Mouse (Mus musculus) myocyte (in vitro differentiated cells): ENCODE data around the gene Cdk2ap2. TPM values are rescaled to one million over a fixed set of nuclear protein-coding genes. Genes with fewer than 3 reads are reported as not detected.

Experiments used
- H3K27me3 ChIP-seq: one replicate; pipeline ENCODE4 v1.6.1; 2011; ENCODE audit not compliant: control insufficient read depth, insufficient read depth, insufficient read length
- H3K36me3 ChIP-seq: one replicate; pipeline ENCODE4 v1.6.1; 2011; ENCODE audit not compliant: control insufficient read depth, insufficient read depth
- H3K4me2 ChIP-seq: one replicate; pipeline ENCODE4 v1.6.1; 2011; ENCODE audit warnings: low read depth, control low read depth
- H3K4me3 ChIP-seq: one replicate; pipeline ENCODE4 v1.5.1; 2011; ENCODE audit warnings: mild to moderate bottlenecking, control low read depth, moderate library complexity
- H3K79me2 ChIP-seq: one replicate; pipeline ENCODE4 v1.6.1; 2011; ENCODE audit not compliant: control insufficient read depth, insufficient read depth
- H3ac ChIP-seq: one replicate; pipeline ENCODE4 v1.6.1; 2011; ENCODE audit not compliant: control insufficient read depth, insufficient read length
- CEBPB ChIP-seq: IDR thresholded peaks from 2 replicates; pipeline ENCODE4 v1.6.1; 2011; ENCODE audit warnings: mild to moderate bottlenecking, moderate library complexity; ENCODE audit not compliant: poor library complexity, insufficient read depth, severe bottlenecking
- E2F4 ChIP-seq: IDR thresholded peaks from one replicate; pipeline ENCODE4 v1.6.1; 2011; ENCODE audit warnings: mild to moderate bottlenecking, control low read depth, moderate library complexity; ENCODE audit not compliant: insufficient read depth
- MAX ChIP-seq: IDR thresholded peaks from one replicate; pipeline ENCODE4 v1.6.1; 2011; ENCODE audit warnings: low read depth, mild to moderate bottlenecking, control low read depth
- MYOD1 ChIP-seq, 3 experiments: IDR thresholded peaks; one replicate each; pipeline ENCODE4 v1.6.1; 2011; ENCODE audit warnings: control low read depth in 2 of 3, low read depth in 2 of 3, mild to moderate bottlenecking in 2 of 3, moderate library complexity in 1 of 3; ENCODE audit not compliant: insufficient read length in 2 of 3, control insufficient read depth in 1 of 3
- MYOG ChIP-seq, 3 experiments: IDR thresholded peaks; one replicate each; pipeline ENCODE4 v1.6.1; 2011; ENCODE audit warnings: control low read depth in 2 of 3, low read depth in 2 of 3, mild to moderate bottlenecking in 2 of 3; ENCODE audit not compliant: insufficient read length in 2 of 3, control insufficient read depth in 1 of 3, insufficient read depth in 1 of 3
- POLR2A ChIP-seq: IDR thresholded peaks from one replicate; pipeline ENCODE4 v1.6.1; 2011; ENCODE audit warnings: low read depth, mild to moderate bottlenecking, control low read depth, moderate library complexity; ENCODE audit not compliant: insufficient read length
- POLR2AphosphoS2 ChIP-seq: IDR thresholded peaks from one replicate; pipeline ENCODE4 v1.6.1; 2011; ENCODE audit warnings: low read depth, control low read depth; ENCODE audit not compliant: insufficient read length
- REST ChIP-seq: IDR thresholded peaks from one replicate; pipeline ENCODE4 v1.6.1; 2011; ENCODE audit warnings: mild to moderate bottlenecking, control low read depth, moderate library complexity; ENCODE audit not compliant: insufficient read depth, insufficient read length
- SRF ChIP-seq: IDR thresholded peaks from one replicate; pipeline ENCODE4 v1.6.1; 2011; ENCODE audit warnings: low read depth; ENCODE audit not compliant: control insufficient read depth, insufficient read length
- TCF12 ChIP-seq: IDR thresholded peaks from one replicate; pipeline ENCODE4 v1.6.1; 2011; ENCODE audit warnings: mild to moderate bottlenecking, control low read depth; ENCODE audit not compliant: poor library complexity, insufficient read depth, severe bottlenecking
- TCF3 ChIP-seq: IDR thresholded peaks from one replicate; pipeline ENCODE4 v1.6.1; 2011; ENCODE audit warnings: low read depth, control low read depth; ENCODE audit not compliant: insufficient read length
- USF1 ChIP-seq: IDR thresholded peaks from one replicate; pipeline ENCODE4 v1.6.1; 2011; ENCODE audit warnings: low read depth, mild to moderate bottlenecking, control low read depth, moderate library complexity
- polyA plus RNA-seq: library from polyadenylated mRNA; unstranded; fragments of >200 nt; fragmentation: generic; extraction: Trizol; gene quantifications from one replicate; pipeline ENCODE4 v1.2.1, GENCODE M21; 2012; ENCODE audit warnings: missing spikeins

Gene Cdk2ap2
- polyA plus RNA-seq, 1 experiment: 148 TPM

DNA sequence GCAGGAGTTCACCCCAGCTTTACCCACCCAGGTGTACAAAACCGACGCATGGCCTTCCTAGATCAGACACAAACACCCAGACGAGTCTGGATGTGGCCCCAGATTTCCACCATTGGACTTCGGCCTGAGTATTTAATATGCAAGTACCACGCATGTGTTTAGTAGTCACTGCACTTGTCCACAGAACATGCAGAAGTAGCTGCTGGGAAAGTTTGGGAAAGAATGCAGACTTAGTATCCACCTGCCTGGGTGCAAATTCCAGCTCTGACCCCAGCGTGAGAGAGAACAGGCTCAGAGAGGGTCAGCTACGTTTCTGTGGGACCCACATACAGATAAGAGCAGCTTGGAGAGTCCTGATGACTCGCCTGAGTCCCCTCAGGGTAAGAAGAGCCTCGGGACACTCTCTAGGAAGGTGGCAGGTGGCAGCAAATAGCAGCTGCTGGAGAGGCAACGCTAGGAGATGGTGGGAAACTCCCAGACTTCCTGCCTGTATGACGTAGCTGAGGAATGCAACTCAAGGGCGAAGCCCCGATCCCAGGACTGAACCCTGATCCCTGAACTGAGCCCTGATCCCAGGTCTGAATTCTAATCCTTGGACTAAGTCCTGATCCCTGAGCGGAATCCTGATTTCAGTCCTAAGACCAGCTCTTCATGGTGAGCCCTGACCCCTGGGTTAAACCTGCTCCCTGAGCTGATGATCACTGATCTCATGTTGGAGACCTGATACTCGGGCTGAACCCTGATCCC is 40.9 kb upstream of the Cdk2ap2 start:
- H3K79me2 ChIP-seq: no peaks in the 10 kb centered on the region
- TF ChIP-seq CEBPB (no peak), REST (no peak), MYOG (IDR thresholded peaks at IDR 0.05; ENCODE audit: control insufficient read depth in 1 of 3, insufficient read depth in 1 of 3, insufficient read length in 2 of 3, low read depth in 2 of 3) (peak in 2 of 3 experiments; percentile 35 to 81), TCF12 (no peak), MYOD1 (IDR thresholded peaks at IDR 0.05; ENCODE audit: control insufficient read depth in 1 of 3, insufficient read length in 2 of 3, low read depth in 2 of 3) (peak in 2 of 3 experiments; percentile 44 to 82)
- no peak overlapping the region for H3ac ChIP-seq
- H3K4me2 ChIP-seq: no peak overlapping the region
- no peaks in the 10 kb centered on the region for H3K36me3 ChIP-seq
- H3K4me3 ChIP-seq: no peak overlapping the region
- H3K27me3 ChIP-seq: no peaks in the 10 kb centered on the region

DNA sequence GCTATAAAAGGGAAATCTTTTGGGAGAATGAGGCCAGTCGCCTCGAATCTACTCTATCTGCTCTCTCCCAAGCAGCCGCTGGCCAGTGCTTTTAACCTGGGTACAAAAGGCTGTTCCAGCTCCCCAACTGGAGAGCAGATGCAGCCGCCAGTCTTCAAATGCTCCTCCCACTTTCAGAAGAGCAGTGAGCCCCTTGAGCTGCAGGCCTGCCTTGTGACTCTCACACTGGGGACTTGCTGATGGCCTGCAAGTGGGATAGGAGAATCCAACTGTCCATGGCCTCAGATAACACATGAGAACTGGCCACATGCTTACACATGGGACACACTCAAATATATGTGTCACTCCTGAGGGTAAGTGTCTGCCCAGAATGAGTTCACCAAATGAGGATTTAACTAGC is 40.3 kb upstream of the Cdk2ap2 start:
- no peak overlapping the region for H3K4me3 ChIP-seq
- H3K27me3 ChIP-seq: no peaks in the 10 kb centered on the region
- no peak overlapping the region for H3ac ChIP-seq
- H3K79me2 ChIP-seq: no peaks in the 10 kb centered on the region
- H3K36me3 ChIP-seq: no peaks in the 10 kb centered on the region
- no peak overlapping the region for H3K4me2 ChIP-seq
- TF ChIP-seq POLR2AphosphoS2 (no peak), SRF (no peak), E2F4 (no peak), MAX (no peak), POLR2A (no peak), USF1 (no peak), MYOD1 (IDR thresholded peaks at IDR 0.05; ENCODE audit: control insufficient read depth in 1 of 3, insufficient read length in 2 of 3, low read depth in 2 of 3) (peak in 1 of 3 experiments; percentile 21)

DNA sequence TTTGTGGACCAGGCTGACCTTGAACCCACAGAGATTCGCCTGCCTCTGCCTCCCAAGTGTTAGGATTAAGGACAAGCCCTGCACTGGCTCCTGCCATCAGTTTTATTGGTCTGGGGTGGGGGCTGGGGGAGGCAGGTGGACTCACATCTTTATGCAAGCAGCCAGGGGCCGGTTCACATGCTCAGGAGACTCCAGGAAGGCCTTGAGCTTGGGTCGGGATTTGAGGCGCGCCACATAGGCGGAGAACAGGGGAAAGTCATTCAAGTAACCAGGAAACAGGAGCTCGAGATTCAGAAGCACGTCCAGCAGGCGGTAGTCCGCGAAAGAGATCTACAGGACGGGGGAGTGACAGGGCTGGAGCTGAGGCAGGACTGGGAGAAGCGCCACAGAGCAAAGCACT is 39.6 kb upstream of the Cdk2ap2 start:
- Histone ChIP-seq H3K36me3 (no peaks in the 10 kb centered on the region), H3K79me2 (no peaks in the 10 kb centered on the region), H3ac (no peak overlapping the region), H3K4me3 (no peak overlapping the region), H3K27me3 (no peaks in the 10 kb centered on the region), H3K4me2 (no peak overlapping the region)
- no peak for TF ChIP-seq USF1
- TF ChIP-seq E2F4: no peak
- no peak for TF ChIP-seq TCF12
- TF ChIP-seq POLR2A: no peak
- no peak for TF ChIP-seq SRF
- no peak for TF ChIP-seq TCF3
- TF ChIP-seq CEBPB: no peak
- TF ChIP-seq REST: no peak
- TF ChIP-seq MYOG (IDR thresholded peaks at IDR 0.05; ENCODE audit: control insufficient read depth in 1 of 3, insufficient read depth in 1 of 3, insufficient read length in 2 of 3, low read depth in 2 of 3): no peak
- TF ChIP-seq MAX: no peak
- no peak for TF ChIP-seq MYOD1 (IDR thresholded peaks at IDR 0.05; ENCODE audit: control insufficient read depth in 1 of 3, insufficient read length in 2 of 3, low read depth in 2 of 3)
- no peak for TF ChIP-seq POLR2AphosphoS2

DNA sequence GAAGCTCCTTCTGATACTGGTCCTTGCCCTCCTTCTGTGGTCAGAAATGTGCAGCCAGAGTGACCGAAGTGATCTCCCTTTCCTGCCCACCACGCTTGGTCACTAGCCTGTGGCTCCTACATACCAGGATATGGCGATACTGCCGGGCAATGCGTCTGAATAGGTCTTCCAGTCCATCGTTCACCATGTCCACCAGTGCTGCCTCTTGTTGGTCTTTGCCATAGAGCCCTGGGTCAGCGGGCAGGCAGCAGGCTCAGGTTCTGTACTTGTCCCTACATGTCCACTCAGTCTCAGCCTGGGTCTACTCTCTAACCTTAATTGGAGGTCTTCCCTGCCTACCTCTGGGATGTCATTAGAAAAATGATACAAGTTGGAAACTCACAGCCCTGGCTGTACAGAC is 39.0 kb upstream of the Cdk2ap2 start:
- no peaks in the 10 kb centered on the region for H3K36me3 ChIP-seq
- H3ac ChIP-seq: no peak overlapping the region
- no peak overlapping the region for H3K4me3 ChIP-seq
- H3K27me3 ChIP-seq: no peaks in the 10 kb centered on the region
- TF ChIP-seq MYOD1 (IDR thresholded peaks at IDR 0.05; ENCODE audit: control insufficient read depth in 1 of 3, insufficient read length in 2 of 3, low read depth in 2 of 3) (no peak), MAX (no peak), POLR2AphosphoS2 (no peak), USF1 (no peak), TCF12 (no peak), SRF (no peak), POLR2A (no peak)
- H3K79me2 ChIP-seq: no peaks in the 10 kb centered on the region
- H3K4me2 ChIP-seq: no peak overlapping the region

DNA sequence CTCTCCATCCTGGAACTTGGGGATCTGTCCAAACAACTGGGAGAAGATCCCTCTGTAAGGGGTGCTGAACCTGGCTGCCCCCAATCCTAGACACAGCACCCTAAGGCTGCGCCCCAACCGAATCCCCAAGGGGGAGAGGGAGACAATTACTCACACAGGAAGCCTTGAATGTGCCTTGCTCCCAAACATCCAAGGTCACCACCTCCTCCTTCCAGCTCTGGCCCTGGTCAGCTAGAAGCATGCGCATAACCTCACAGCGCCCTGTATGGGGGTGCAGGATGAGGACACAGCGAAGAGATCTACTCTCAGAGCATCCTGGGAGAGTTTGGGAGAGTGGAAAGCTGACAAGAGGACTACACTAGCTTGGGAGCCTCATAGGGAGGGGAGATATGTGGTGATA is 38.4 kb upstream of the Cdk2ap2 start:
- no peaks in the 10 kb centered on the region for H3K36me3 ChIP-seq
- no peak overlapping the region for H3ac ChIP-seq
- TF ChIP-seq E2F4 (no peak), USF1 (no peak), TCF3 (no peak), POLR2A (no peak), REST (no peak), CEBPB (no peak), MAX (no peak), TCF12 (no peak)
- H3K4me3 ChIP-seq: no peak overlapping the region
- H3K27me3 ChIP-seq: no peaks in the 10 kb centered on the region
- no peaks in the 10 kb centered on the region for H3K79me2 ChIP-seq
- no peak overlapping the region for H3K4me2 ChIP-seq
